Mouse (Mus musculus) midbrain, embryonic 15.5 days (tissue): ENCODE data around the gene Ube2l3. TPM values are rescaled to one million over a fixed set of nuclear protein-coding genes. Genes with fewer than 3 reads are reported as not detected.

ENCODE experiments used
- ATAC-seq: fragments of 200-750 bp; cut with Nextera tagmentation; replicated peaks from 2 replicates; pipeline ENCODE4 v1.8.0; 2017; ENCODE audit warnings: moderate TSS enrichment
- H3K27ac ChIP-seq: fragments of 300-500 bp; sonication (generic); 2 replicates; pipeline ENCODE4 v1.5.1; 2015; ENCODE audit warnings: mild to moderate bottlenecking, inconsistent platforms
- H3K27me3 ChIP-seq: fragments of 300-500 bp; sonication (generic); replicated peaks from 2 replicates; pipeline ENCODE4 v1.6.1; 2015; ENCODE audit warnings: inconsistent platforms
- H3K36me3 ChIP-seq: fragments of 300-500 bp; sonication (generic); replicated peaks from 2 replicates; pipeline ENCODE4 v1.6.1; 2015; ENCODE audit warnings: inconsistent platforms
- H3K4me1 ChIP-seq: fragments of 300-500 bp; sonication (generic); 2 replicates; pipeline ENCODE4 v1.6.1; 2015; ENCODE audit warnings: inconsistent platforms
- H3K4me2 ChIP-seq: fragments of 300-500 bp; sonication (generic); 2 replicates; pipeline ENCODE4 v1.6.1; 2015; ENCODE audit warnings: inconsistent platforms, mild to moderate bottlenecking, moderate library complexity
- H3K4me3 ChIP-seq: fragments of 300-500 bp; sonication (generic); 2 replicates; pipeline ENCODE4 v1.5.1; 2015; ENCODE audit warnings: mild to moderate bottlenecking, inconsistent platforms
- H3K9ac ChIP-seq: fragments of 300-500 bp; sonication (generic); 2 replicates; pipeline ENCODE4 v1.6.1; 2015; ENCODE audit warnings: mild to moderate bottlenecking, inconsistent platforms
- H3K9me3 ChIP-seq: fragments of 300-500 bp; sonication (generic); 2 replicates; pipeline ENCODE4 v1.6.1; 2016; ENCODE audit warnings: inconsistent platforms
- WGBS: fragments of 180-500 bp; shearing (Covaris S2); methylation state at CpG from one replicate; pipeline ENCODE4 v1.1.7; 2015; ENCODE audit warnings: mixed read lengths; 5-methylcytosine and 5-hydroxymethylcytosine counted together
- polyA plus RNA-seq: library from polyadenylated mRNA; unstranded; fragments of >200 nt; fragmentation: Nextera tagmentation; extraction: Ambion mirVana; gene quantifications from 2 replicates; pipeline ENCODE4 v1.2.1, GENCODE M21; 2015

Gene Ube2l3
- polyA plus RNA-seq, 1 experiment from 2014 or later, result 275 TPM

- Histone ChIP-seq H3K4me2 (peak within 1 kb of the TSS; percentile 88), H3K9me3 (no peaks in the 10 kb centered on the region), H3K9ac (peak within 1 kb of the TSS; percentile 64), H3K4me1 (peaks cover 18% of the 10 kb centered on the region), H3K36me3 (no peaks in the 10 kb centered on the region), H3K27ac (peak within 1 kb of the TSS; percentile 71), H3K27me3 (0 out of 2 replicates have a peak, but pooled peaks cover 3% of the 10 kb centered on the region), H3K4me3 (peak within 1 kb of the TSS; percentile 77)
- ATAC-seq, result peak; percentile 99
- under 1% methylated on average over 47 of the region's 47 CpGs for WGBS
Measured at GRCm38 (mm10) chr16:17132089-17132905, 70.2 kb downstream of the Ube2l3 start, which contains the start of gene Sdf2l1. Sdf2l1 (minus strand) TSS chr16:17132383.

DNA sequence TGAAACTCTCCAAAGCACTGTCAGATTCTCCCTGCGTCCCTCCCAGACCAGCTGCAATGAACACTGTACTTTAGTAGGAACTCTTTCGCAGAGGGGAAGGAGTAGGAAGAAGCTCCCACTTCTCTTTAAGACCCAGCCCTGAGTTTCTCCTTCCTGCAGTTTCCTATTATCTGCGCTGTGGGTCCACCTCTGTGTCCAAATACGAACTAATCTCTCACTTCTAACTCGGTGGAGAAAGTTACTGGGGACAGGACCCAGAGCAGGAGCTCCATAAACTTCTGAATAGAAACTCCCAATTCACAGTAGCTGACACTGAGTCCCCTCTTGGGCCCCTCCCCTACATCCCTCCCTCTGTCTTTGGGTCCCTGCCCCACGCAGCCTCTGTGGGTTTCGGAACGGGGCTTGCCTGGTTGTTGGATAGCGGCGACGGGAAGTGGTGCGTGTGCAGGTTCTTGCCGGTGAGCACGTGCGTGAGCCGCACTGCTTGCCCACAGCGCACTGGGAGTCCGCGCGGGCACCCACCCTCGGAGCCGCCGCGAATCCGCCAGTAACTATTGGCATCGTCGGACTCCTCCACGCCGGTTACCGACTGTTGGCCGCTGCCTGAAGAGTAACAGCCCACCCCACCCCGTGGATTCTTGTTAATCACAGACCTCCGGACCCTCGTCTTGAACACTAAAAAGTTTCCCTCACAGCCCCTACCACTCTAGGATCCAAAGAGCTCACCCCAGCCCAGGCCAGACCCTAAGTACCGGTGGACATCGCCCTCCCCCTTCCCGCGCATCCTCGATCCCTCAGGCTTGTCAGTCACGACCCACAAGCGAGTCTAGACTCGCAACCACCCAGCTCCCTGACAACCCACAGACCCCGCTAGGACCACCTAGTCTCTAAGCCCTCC, 71.0 kb downstream of the Ube2l3 start:
- WGBS, result 5% methylated on average over 43 of the region's 43 CpGs
- ATAC-seq, result no peak; the same call in none of the 2 replicates
- no peaks in the 10 kb centered on the region for H3K9me3 ChIP-seq
- peak overlapping the region; percentile 64 for H3K9ac ChIP-seq
- H3K27ac ChIP-seq, result peak overlapping the region; percentile 71; the same call in 1 of the 2 replicates
- peak overlapping the region; percentile 88 for H3K4me2 ChIP-seq
- peak overlapping the region; percentile 77 for H3K4me3 ChIP-seq
- 0 out of 2 replicates have a peak, but pooled peaks cover 3% of the 10 kb centered on the region for H3K27me3 ChIP-seq
- H3K4me1 ChIP-seq, result peaks cover 18% of the 10 kb centered on the region
- no peaks in the 10 kb centered on the region for H3K36me3 ChIP-seq

DNA sequence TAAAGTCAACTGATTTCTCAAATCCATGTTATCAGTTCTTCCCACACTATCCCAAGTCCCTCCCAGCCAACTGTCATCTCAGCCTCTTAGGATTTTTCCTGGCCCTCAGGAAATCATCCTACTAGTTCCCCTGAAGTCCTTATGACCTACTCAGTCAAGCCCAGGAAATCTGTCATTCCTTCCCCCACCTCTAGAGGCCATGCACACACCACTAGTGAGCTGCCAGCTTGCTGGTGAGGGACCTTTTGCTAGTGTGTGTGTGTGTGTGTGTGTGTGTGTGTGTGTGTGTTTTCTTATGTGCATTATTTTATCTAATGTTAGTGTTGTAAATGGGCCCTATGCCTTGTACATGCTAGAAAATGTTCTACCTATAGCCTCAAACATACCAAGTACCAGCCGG, 75.2 kb downstream of the Ube2l3 start:
- Histone ChIP-seq H3K9ac (no peak overlapping the region), H3K4me3 (no peak overlapping the region), H3K9me3 (no peaks in the 10 kb centered on the region), H3K4me1 (peaks cover 32% of the 10 kb centered on the region), H3K27ac (no peak overlapping the region), H3K36me3 (no peaks in the 10 kb centered on the region), H3K27me3 (0 out of 2 replicates have a peak, but pooled peaks cover 3% of the 10 kb centered on the region), H3K4me2 (no peak overlapping the region)
- no peak for ATAC-seq
- WGBS, result 100% methylated on average over 1 of the region's 1 CpGs

GRCm38 (mm10) chr16:17124871-17125520, 77.5 kb downstream of the Ube2l3 start, which contains the start of gene 2610318N02Rik:
2610318N02Rik (minus strand) TSS chr16:17125167.
- peak; percentile 93 for ATAC-seq
- Histone ChIP-seq H3K36me3 (no peaks in the 10 kb centered on the region), H3K4me2 (peak within 1 kb of the TSS; percentile 71), H3K9ac (peak within 1 kb of the TSS; percentile 18), H3K27me3 (no peaks in the 10 kb centered on the region), H3K4me3 (peak within 1 kb of the TSS; percentile 43), H3K9me3 (no peaks in the 10 kb centered on the region), H3K4me1 (peaks cover 20% of the 10 kb centered on the region), H3K27ac (no peak within 1 kb of the TSS)
- under 1% methylated on average over 25 of the region's 25 CpGs for WGBS

DNA sequence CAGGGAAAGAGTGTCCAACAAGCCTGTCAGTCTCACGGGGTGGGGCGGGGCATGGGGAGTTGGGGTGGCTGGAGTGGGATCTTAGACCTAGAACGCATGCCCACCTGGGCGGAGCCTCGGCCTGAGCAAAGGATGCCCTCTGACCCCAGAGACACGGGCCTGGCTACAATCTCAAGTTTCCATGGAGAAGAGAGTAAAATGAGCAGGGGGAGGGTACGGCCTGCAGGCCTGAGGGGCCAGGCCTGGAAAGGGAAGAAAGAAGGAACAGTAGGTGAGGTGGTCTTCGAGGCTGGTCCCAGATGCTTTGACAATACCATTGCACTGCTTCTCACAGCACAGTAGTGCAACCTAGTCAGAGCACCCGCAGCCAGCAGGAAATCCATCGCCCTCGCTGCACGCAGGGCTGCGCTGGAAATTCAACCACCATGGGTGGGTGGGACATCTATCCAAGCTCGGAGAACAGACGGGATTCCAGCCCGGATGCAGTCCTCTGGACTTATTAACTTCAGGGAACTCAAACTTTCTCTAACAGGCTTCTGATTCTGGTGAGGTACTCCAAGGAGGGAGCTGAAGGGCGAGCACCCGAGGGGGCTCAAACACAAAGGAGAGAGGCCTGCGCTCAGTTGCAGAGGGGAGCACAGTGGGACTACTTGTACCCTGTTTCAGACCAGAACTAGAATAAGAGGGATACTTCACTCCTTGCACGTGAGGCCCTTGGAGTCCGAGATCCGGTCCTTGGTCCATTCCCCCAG, 78.2 kb downstream of the Ube2l3 start:
- Histone ChIP-seq H3K27me3 (no peaks in the 10 kb centered on the region), H3K27ac (no peak overlapping the region), H3K4me2 (peak overlapping the region; percentile 71), H3K4me3 (peak overlapping the region; percentile 43), H3K9me3 (no peaks in the 10 kb centered on the region), H3K9ac (peak overlapping the region; percentile 18), H3K36me3 (no peaks in the 10 kb centered on the region), H3K4me1 (peaks cover 20% of the 10 kb centered on the region)
- peak; percentile 25; the same call in 1 of the 2 replicates for ATAC-seq
- WGBS, result 2% methylated on average over 22 of the region's 22 CpGs

- H3K4me3 ChIP-seq, result peak overlapping the region; percentile 19
- H3K36me3 ChIP-seq, result no peaks in the 10 kb centered on the region
- 41% methylated on average over 14 of the region's 14 CpGs for WGBS
- peaks cover 20% of the 10 kb centered on the region for H3K4me1 ChIP-seq
- H3K27me3 ChIP-seq, result no peaks in the 10 kb centered on the region
- H3K9ac ChIP-seq, result no peak overlapping the region
- no peak for ATAC-seq
- H3K27ac ChIP-seq, result no peak overlapping the region
- peak overlapping the region; percentile 20 for H3K4me2 ChIP-seq
- H3K9me3 ChIP-seq, result no peaks in the 10 kb centered on the region
Measured at GRCm38 (mm10) chr16:17121569-17121968, 80.9 kb downstream of the Ube2l3 start.

DNA sequence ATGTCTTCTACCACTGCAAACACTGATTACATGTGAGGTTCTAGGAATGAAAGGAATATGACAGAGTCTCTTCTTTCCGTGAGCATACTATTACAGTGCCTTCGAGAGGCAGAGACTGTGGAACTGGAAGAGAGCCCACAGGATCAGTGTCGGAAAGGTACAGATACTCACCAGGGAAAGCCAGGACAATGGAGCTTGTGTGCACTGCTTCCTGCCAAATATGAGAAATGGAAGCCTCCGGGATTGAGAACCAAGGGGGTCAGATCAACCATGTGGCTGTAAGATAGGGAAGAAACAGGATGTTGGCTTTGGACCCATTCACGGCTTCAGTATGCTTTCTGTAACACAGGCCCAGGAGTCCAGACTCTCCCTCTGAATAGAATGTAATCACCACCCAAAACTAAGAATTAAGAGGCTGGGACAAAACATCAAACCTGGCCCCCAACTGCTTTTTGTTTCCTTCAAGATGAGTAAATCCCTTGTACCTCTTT, 85.1 kb downstream of the Ube2l3 start:
- Histone ChIP-seq H3K27me3 (no peaks in the 10 kb centered on the region), H3K9me3 (no peaks in the 10 kb centered on the region), H3K27ac (no peak overlapping the region), H3K4me2 (no peak overlapping the region), H3K4me1 (no peaks in the 10 kb centered on the region), H3K36me3 (no peaks in the 10 kb centered on the region), H3K9ac (no peak overlapping the region), H3K4me3 (no peak overlapping the region)
- 85% methylated on average over 5 of the region's 5 CpGs for WGBS
- no peak for ATAC-seq

GRCm38 (mm10) chr16:17110771-17111743, 91.4 kb downstream of the Ube2l3 start, which contains the start of gene Ppil2:
Ppil2 (minus strand) TSS chr16:17111257.
- H3K36me3 ChIP-seq, result 0 out of 2 replicates have a peak, but pooled peaks cover 9% of the 10 kb centered on the region
- peak within 1 kb of the TSS; percentile 79 for H3K9ac ChIP-seq
- H3K4me1 ChIP-seq, result peaks cover 12% of the 10 kb centered on the region
- peak within 1 kb of the TSS; percentile 95 for H3K4me3 ChIP-seq
- H3K27me3 ChIP-seq, result no peaks in the 10 kb centered on the region
- peak within 1 kb of the TSS; percentile 79 for H3K27ac ChIP-seq
- 10% methylated on average over 38 of the region's 38 CpGs for WGBS
- ATAC-seq, result peak; percentile 83
- H3K4me2 ChIP-seq, result peak within 1 kb of the TSS; percentile 74
- no peaks in the 10 kb centered on the region for H3K9me3 ChIP-seq

DNA sequence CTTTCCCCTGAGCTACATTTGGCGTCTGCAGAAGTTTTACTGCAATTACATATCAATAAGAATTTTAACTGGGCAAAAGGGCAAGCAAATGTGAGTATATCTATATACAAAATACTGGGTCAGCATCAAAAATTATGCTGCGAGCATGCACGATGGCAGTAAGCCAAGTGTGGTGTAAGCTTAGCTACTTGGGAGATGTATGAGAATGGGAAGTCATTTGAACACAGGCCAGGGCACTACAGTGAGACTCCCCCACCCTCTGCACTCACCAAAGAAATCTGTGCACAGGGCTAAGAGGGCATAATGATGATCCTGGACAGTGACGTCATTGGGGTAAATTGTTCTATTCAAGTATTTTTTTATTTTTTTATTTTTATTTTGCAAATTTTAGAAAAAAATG, 97.8 kb downstream of the Ube2l3 start:
- Histone ChIP-seq H3K9me3 (no peaks in the 10 kb centered on the region), H3K27me3 (no peaks in the 10 kb centered on the region), H3K4me1 (peaks cover 6% of the 10 kb centered on the region), H3K9ac (no peak overlapping the region), H3K4me2 (no peak overlapping the region), H3K4me3 (no peak overlapping the region), H3K27ac (no peak overlapping the region), H3K36me3 (peaks cover 17% of the 10 kb centered on the region; the same call in 1 of the 2 replicates)
- ATAC-seq, result no peak
- 88% methylated on average over 4 of the region's 4 CpGs for WGBS

DNA sequence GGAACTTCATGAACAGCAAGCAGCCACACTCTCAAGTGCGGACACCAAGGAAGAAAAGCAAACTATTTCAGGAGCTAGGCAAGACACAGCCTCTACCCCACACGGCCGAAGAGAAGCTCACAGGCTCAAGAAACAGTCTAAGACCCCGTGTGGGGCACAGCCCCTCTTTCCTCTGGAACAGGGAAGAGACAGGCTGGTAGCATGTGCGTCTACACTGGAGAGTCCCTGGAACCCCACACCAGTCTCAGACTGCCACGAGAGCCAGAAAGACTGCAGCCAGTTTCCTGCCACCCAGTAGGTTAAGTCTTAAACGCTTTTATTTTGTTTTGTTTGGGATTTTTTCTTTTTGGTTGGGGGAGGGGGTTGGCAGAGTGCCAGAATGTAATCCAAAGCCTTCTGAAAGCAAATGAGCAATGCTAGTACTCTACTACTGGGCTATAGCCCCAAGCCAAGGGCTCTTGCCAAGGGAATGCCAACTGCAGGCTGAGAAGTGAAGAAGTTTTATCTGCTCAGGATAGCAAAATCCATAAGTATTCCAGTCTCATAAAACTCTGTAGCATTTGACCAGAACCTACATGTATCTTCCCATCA, 99.7 kb downstream of the Ube2l3 start:
- H3K27ac ChIP-seq, result no peak overlapping the region
- H3K9me3 ChIP-seq, result no peaks in the 10 kb centered on the region
- H3K27me3 ChIP-seq, result no peaks in the 10 kb centered on the region
- H3K4me1 ChIP-seq, result peaks cover 3% of the 10 kb centered on the region; the same call in 1 of the 2 replicates
- H3K36me3 ChIP-seq, result peaks cover 26% of the 10 kb centered on the region
- H3K4me2 ChIP-seq, result no peak overlapping the region
- no peak overlapping the region for H3K9ac ChIP-seq
- no peak for ATAC-seq
- WGBS, result 65% methylated on average over 7 of the region's 7 CpGs
- no peak overlapping the region for H3K4me3 ChIP-seq
